Mouse (Mus musculus): Measurements from ENCODE around the gene 4931406P16Rik.
A peak's percentile ranks its signal among the peaks of the same experiment; 100 is the strongest.
"Not testable (repeated sequence)": the region's sequence is repeated elsewhere in the genome, so short reads cannot be mapped to it uniquely, and the experiment has no call there.

Gene 4931406P16Rik

DNA sequence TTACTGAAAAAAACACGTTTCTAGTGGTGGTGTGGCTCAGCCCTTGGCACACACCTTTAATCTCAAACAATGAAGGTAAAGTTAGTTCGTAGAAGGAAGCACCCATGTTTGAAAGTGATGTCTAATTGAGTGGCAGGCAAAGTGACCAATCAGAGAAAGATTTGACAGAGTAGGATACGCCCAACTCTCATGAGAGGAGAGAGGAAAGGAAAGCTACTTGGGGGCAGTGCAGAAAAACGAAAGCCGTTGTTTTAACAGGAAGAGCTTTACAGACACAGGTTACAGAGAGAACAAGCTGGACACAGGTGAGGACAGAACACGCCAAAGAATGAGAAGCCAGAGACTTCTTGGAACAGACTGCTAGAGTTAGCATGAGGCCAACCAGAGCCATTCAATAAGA, 107.0 kb downstream of the 4931406P16Rik start:
- no peak for DNase-seq

DNA sequence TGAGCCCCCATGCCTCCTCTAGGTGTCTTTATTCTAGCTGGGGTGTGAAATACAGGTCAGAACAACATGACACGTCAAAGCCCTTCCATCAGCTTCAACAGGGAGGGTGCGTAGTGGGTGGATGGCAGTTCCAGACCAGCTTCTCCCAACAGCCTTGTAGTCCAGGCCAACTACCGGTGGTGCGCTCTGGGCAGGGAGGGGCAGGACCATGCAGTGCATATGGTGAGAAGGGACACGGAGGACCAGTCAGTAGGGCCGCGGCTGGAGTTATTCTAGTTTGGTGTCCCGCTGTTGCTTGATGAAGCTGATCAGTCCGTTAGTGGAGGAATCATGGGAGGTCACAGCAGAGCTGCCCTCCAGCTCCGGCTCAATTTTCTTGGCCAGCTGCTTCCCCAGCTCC, 111.2 kb downstream of the 4931406P16Rik start:
- not testable (repeated sequence) for DNase-seq

DNA sequence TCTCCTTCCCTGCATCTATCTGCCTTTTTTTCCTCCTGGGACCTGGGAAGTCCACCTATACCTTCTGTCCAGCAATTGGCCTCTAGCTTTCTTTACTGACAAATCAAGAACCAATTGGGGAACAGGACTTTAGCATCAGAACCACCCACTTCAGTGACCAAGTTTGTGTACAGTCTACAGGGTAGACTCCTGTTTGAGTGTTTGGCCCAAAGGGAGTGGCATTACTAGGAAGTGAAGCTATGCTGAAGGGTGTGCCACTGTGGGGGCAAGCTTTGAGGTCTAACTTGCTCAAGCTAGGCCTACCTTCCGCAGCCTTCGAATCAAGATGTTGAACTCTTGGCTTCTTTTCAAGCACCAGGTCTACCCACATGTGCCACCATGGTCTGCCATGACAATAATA, 112.5 kb downstream of the 4931406P16Rik start:
- no peak for DNase-seq

DNA sequence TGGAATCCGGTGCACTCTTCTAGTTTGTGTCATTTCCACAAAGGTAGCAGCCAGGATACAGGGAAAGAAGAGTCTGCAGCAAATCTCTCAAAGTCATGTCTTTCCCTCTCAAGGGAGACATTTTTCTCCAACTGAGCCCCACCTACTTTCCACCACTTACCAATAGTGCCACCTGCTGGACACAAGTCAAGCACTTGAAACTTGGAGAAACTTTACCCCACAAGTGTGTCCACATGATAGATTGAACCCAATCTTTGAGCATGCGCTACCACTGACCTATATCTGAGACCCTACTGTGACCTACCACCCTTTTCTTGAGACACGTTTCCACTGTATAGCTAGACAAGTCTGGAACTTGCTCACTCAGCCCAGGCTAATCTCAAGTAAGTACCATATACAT, 115.0 kb downstream of the 4931406P16Rik start:
- peak; percentile 39 to 47 for DNase-seq

DNA sequence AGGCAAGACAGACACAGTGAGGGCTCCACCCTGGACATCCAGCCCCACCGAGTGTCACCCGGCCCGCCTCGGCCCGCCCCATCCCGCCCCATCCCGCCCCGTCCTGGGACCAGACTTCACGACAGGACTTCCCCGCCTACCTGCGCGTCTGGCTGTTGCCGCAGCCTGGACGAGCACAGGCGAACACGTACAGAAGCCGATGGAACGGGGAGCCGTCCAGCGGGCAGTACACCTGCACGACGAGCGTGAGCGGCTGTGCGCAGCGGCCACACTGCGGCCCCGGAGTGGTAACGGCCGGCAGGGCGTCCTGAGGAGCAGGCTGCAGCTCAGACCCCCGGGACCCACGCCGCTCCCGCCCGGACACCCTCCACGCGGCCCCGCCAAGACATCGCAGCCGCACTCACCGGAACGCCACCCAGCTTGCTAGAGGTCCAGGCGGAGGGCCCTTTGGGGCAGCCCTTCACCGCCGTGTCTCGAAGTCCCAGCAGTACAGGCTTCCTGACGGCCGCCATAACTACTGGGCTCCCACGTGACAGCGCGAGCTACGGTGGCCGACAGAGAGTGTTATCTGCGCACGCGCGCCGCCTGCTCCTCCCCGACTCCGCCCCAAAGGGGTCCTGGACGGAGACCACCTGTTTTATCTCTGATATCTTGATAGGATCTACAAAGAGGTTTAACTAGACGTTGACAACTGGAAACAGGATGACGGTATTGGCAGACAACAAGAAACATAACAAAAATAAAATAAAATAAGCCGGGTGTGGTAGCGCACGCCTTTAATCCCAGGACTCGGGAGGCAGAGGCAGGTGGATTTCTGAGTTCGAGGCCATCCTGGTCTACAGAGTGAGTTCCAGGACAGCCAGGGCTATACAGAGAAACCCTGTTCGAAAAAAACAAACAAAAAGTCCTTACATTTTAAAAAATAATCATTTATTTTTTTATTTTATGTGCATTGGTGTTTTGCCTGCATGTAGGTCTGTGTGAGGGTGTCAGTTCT, 116.9 kb downstream of the 4931406P16Rik start, which contains the start of gene Pdcd2l:
Pdcd2l (minus strand) TSS at position 530 of the 997 bp plus-strand sequence.
- DNase-seq: peak; percentile 96

DNA sequence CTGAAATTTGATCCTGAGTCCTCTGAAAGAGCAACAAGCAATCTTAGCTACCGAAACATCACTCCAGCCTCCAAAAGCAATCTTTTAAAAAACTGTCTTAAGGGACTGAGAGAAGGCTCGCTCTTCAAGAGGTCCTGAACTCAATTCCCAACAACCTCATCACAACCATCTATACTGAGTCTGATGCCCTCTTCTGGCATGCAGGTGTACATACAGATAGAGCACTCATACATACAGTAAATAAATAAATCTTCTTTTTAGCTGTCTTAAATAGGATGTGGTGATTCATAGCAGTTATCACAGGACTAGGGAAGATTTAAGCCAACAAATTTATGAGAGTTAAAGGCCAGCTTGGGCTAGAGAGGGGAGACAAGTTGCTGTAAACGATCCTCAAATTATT, 117.7 kb downstream of the 4931406P16Rik start:
- DNase-seq: no peak

DNA sequence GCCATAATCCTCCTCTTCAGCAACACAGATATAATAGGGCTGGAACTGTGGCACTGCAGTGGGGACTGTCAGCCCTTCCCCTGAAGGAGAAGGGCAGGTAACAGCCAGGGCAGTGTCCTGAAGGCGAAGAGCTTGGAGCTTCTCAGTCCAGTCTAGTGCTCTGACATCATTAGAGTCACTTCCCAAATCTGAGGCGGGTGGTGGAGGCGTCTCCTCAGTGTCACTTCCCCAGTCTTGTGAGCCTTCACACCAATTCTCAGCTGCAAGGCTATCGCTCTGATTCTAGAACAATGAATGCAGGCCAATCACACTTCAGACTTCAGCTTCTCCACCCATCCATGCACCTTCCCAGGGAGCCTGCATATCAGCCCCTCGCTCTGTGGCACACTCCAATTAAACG, 120.5 kb downstream of the 4931406P16Rik start:
- no peak for DNase-seq

DNA sequence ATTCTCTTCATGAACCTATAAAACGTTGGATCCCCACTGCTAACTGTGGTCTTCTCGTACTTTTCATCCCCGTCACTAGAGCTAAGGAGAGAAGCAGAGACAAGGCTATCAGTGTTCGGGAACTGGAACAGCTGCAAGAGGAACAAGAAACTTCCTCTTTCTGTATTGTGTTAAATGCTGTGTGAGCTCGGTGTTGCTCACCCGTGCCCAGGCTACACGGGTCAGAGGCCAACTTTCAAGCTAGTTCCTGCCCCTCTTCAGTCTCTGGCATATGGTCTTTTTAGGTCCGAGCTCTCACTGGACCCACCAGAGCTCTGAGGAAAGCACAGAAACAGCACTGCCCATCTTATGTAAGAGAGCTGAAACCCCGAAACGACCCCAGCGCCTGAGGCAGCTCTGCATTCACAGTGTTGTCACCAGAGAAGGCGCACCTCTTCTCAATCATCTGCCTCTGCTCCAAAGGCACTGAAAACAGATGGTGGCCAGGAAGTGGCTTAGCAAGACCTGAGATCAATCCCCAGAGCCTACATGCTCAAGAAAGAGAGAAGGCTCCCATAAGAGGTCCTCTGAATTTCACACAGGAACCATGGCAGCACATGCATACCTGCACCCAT, 123.9 kb downstream of the 4931406P16Rik start:
- no peak for DNase-seq

Measured in kidney, postnatal 4 days (tissue).